Mouse (Mus musculus) left cerebral cortex, postnatal 36 days (tissue): ENCODE data around the gene Mlycd. TPM values are rescaled to one million over a fixed set of nuclear protein-coding genes. Genes with fewer than 3 reads are reported as not detected.
"Not testable (repeated sequence)": the region's sequence is repeated elsewhere in the genome, so short reads cannot be mapped to it uniquely, and the experiment has no call there.

Experiments used
- DNase-seq, 2 experiments: peaks; one replicate each; pipeline ENCODE4 v3.0.0; 2021 to 2022; ENCODE audit warnings: low spot score in 2 of 2, mixed read lengths in 1 of 2
- intact Hi-C: fragments of 180-260 bp; cut with DNase I; formaldehyde crosslinking; loops from one replicate; pipeline ENCODE4 v1.15.1; 2025
- total RNA-seq, 2 experiments: library from RNA; stranded (reverse); gene quantifications; 2 replicates each; pipeline ENCODE4 v1.2.3; 2021

The Mlycd gene
- total RNA-seq = 10 to 100 TPM; 29.4 to 33.8 TPM

GRCm38 (mm10) chr8:119394524-119395026, at the start of gene Mlycd:
Mlycd (plus strand) TSS chr8:119394878.
- peak; percentile 91 to 93 for DNase-seq
- intact Hi-C loops = no loop called here

- intact Hi-C loops = no loop called here
- no peak for DNase-seq
Observed at GRCm38 (mm10) chr8:119345029-119345682, 49.5 kb upstream of the Mlycd start.

- intact Hi-C loops = no loop called here
- DNase-seq = no peak
Observed at GRCm38 (mm10) chr8:119345683-119346075, 49.0 kb upstream of the Mlycd start.

- intact Hi-C loops = no loop called here
- DNase-seq = no peak
Observed at GRCm38 (mm10) chr8:119351647-119352046, 43.0 kb upstream of the Mlycd start.

GRCm38 (mm10) chr8:119352977-119353658, 41.6 kb upstream of the Mlycd start:
- intact Hi-C loops = no loop called here
- DNase-seq = no peak

- intact Hi-C loops = no loop called here
- no peak for DNase-seq
Observed at GRCm38 (mm10) chr8:119353659-119354023, 41.0 kb upstream of the Mlycd start.

GRCm38 (mm10) chr8:119356631-119357030, 38.0 kb upstream of the Mlycd start:
- intact Hi-C loops, DNase-seq: not testable (repeated sequence)

GRCm38 (mm10) chr8:119358175-119358574, 36.5 kb upstream of the Mlycd start:
- intact Hi-C loops = no loop called here
- DNase-seq = no peak

GRCm38 (mm10) chr8:119358836-119359235, 35.8 kb upstream of the Mlycd start:
- intact Hi-C loops = no loop called here

GRCm38 (mm10) chr8:119360686-119361295, 33.9 kb upstream of the Mlycd start:
- intact Hi-C loops = no loop called here
- DNase-seq = no peak

More at GRCm38 (mm10) chr8:119358836-119359235, 35.8 kb upstream of the Mlycd start:
- DNase-seq = no peak

GRCm38 (mm10) chr8:119374716-119375115, 20.0 kb upstream of the Mlycd start:
- intact Hi-C loops, DNase-seq: not testable (repeated sequence)

GRCm38 (mm10) chr8:119378476-119378875, 16.2 kb upstream of the Mlycd start:
- no peak for DNase-seq
- intact Hi-C loops = no loop called here

GRCm38 (mm10) chr8:119380619-119381018, 14.1 kb upstream of the Mlycd start:
- no peak for DNase-seq
- intact Hi-C loops = loop anchor here (5.0 kb wide), 1 partner anchor 68 kb away; no protein-coding TSS in a partner anchor

- intact Hi-C loops = loop anchor here (5.0 kb wide), 1 partner anchor 72 kb away; no protein-coding TSS in a partner anchor
- peak; percentile 43 to 76 for DNase-seq
Observed at GRCm38 (mm10) chr8:119384478-119384877, 10.2 kb upstream of the Mlycd start.

- DNase-seq = no peak
- intact Hi-C loops = no loop called here
Observed at GRCm38 (mm10) chr8:119385854-119386253, 8.8 kb upstream of the Mlycd start.

GRCm38 (mm10) chr8:119386988-119387387, 7.7 kb upstream of the Mlycd start:
- intact Hi-C loops = no loop called here
- DNase-seq = no peak

GRCm38 (mm10) chr8:119394097-119394496, 581 bp upstream of the Mlycd start:
- intact Hi-C loops = no loop called here
- no peak for DNase-seq

GRCm38 (mm10) chr8:119395072-119395950, 633 bp downstream of the Mlycd start:
- DNase-seq = peak in 1 of 2 experiments; percentile 40
- intact Hi-C loops = no loop called here

GRCm38 (mm10) chr8:119398558-119398957, 3.9 kb downstream of the Mlycd start:
- no peak for DNase-seq
- intact Hi-C loops = no loop called here

- intact Hi-C loops = no loop called here
- DNase-seq = no peak
Observed at GRCm38 (mm10) chr8:119399255-119399654, 4.6 kb downstream of the Mlycd start.
